Mouse (Mus musculus) C2C12 (cell line): ENCODE results near the gene Ms4a6c. TPM values are rescaled to one million over a fixed set of nuclear protein-coding genes. Genes with fewer than 3 reads are reported as not detected.
"Not testable (repeated sequence)": the region's sequence is repeated elsewhere in the genome, so short reads cannot be mapped to it uniquely, and the experiment has no call there.

ENCODE experiments used
- H3K27me3 ChIP-seq: one replicate; pipeline ENCODE4 v1.6.1; 2011; ENCODE audit not compliant: control insufficient read depth, insufficient read depth, insufficient read length
- H3K36me3 ChIP-seq: one replicate; pipeline ENCODE4 v1.6.1; 2011; ENCODE audit not compliant: control insufficient read depth, insufficient read depth
- H3K4me3 ChIP-seq: one replicate; pipeline ENCODE4 v1.5.1; 2011; ENCODE audit warnings: mild to moderate bottlenecking, control low read depth; ENCODE audit not compliant: poor library complexity, insufficient read depth, severe bottlenecking
- H3K79me2 ChIP-seq: one replicate; pipeline ENCODE4 v1.6.1; 2011; ENCODE audit not compliant: control insufficient read depth, insufficient read depth
- H3K79me3 ChIP-seq: one replicate; pipeline ENCODE4 v1.6.1; 2011; ENCODE audit warnings: low read depth, control low read depth
- H3ac ChIP-seq: one replicate; pipeline ENCODE3; 2011; ENCODE audit warnings: low read depth; ENCODE audit not compliant: control insufficient read depth, insufficient read length
- CEBPB ChIP-seq: IDR thresholded peaks from one replicate; pipeline ENCODE4 v1.6.1; 2011; ENCODE audit warnings: low read depth, mild to moderate bottlenecking, control low read depth, moderate library complexity
- CTCF ChIP-seq: IDR thresholded peaks from one replicate; pipeline ENCODE4 v1.5.1; 2011; ENCODE audit not compliant: control insufficient read depth, insufficient read depth, insufficient read length
- FOSL1 ChIP-seq: IDR thresholded peaks from one replicate; pipeline ENCODE4 v1.8.0; 2011; ENCODE audit warnings: mild to moderate bottlenecking, low read length; ENCODE audit not compliant: poor library complexity, insufficient read depth, severe bottlenecking
- MAX ChIP-seq: IDR thresholded peaks from one replicate; pipeline ENCODE4 v1.6.1; 2011; ENCODE audit warnings: mild to moderate bottlenecking, control low read depth
- MYOD1 ChIP-seq: IDR thresholded peaks from one replicate; pipeline ENCODE4 v1.6.1; 2011; ENCODE audit warnings: low read depth; ENCODE audit not compliant: control insufficient read depth, insufficient read length
- MYOG ChIP-seq: IDR thresholded peaks from one replicate; pipeline ENCODE4 v1.6.1; 2011; ENCODE audit not compliant: control insufficient read depth, insufficient read length; ENCODE audit errors: extremely low read depth
- USF1 ChIP-seq: IDR thresholded peaks from one replicate; pipeline ENCODE4 v1.6.1; 2011; ENCODE audit warnings: low read depth, mild to moderate bottlenecking, control low read depth, moderate library complexity
- polyA plus RNA-seq: library from polyadenylated mRNA; unstranded; fragments of >200 nt; fragmentation: generic; extraction: Trizol; gene quantifications from one replicate; pipeline ENCODE4 v1.2.1, GENCODE M21; 2012; ENCODE audit warnings: missing spikeins

Gene Ms4a6c
- polyA plus RNA-seq, 1 experiment = not detected

DNA sequence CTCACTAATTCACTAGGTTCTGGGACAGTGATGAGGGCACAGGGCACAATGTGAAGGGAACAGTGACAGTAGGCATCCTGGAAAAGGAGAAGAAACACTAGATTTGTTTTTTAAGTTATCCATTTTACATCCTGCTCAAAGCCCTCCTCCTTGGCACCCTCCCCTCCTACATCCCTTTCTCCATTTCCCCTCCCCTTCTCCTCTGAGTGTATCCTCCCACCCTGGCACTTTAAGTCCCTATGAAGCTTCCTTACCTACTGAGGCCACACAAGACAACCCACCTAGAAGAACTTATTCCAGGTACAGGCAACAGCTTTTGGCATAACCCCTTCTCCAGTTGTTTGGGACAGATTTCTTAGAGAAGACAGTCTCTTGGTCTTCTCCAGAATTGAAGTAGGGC, 47.1 kb downstream of the Ms4a6c start, which contains the start of gene Ms4a6b:
Ms4a6b (plus strand) TSS at position 267 of the 400 bp plus-strand sequence.
- Histone ChIP-seq H3K4me3 (no peak within 1 kb of the TSS), H3K79me2 (no peaks in the 10 kb centered on the region), H3K79me3 (no peaks in the 10 kb centered on the region), H3K27me3 (no peaks in the 10 kb centered on the region), H3ac (no peak within 1 kb of the TSS), H3K36me3 (no peaks in the 10 kb centered on the region)
- TF ChIP-seq MAX (no peak), MYOD1 (no peak), CTCF (no peak), MYOG (no peak)

DNA sequence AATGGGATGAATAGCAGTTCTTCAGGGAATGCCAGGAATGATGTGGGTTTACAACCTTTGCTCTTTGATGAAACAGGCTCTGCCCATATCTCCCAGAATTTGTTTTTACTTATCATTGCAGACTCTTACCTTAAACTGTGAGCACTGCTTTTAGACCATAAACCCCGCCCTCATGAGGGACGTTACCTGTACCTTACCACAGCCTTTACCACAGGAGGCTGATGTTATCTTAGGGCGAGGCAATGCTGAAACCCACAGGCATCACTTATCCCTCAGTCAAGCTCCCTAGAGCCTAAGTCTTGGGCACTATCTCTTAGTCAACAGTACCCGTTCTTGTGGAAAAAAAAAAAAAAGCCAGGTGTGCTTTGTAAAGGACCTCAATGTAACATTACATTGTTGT, 47.7 kb downstream of the Ms4a6c start:
- Histone ChIP-seq H3ac (no peak overlapping the region), H3K4me3 (no peak overlapping the region), H3K79me2 (no peaks in the 10 kb centered on the region), H3K36me3 (no peaks in the 10 kb centered on the region), H3K27me3 (no peaks in the 10 kb centered on the region), H3K79me3 (no peaks in the 10 kb centered on the region)
- TF ChIP-seq MYOG (no peak), MYOD1 (no peak), MAX (no peak), FOSL1 (no peak), CEBPB (no peak), CTCF (no peak), USF1 (no peak)

GRCm38 (mm10) chr19:11517373-11517772, 48.2 kb downstream of the Ms4a6c start:
- H3K79me3 ChIP-seq, H3ac ChIP-seq, H3K36me3 ChIP-seq: not testable (repeated sequence)

DNA sequence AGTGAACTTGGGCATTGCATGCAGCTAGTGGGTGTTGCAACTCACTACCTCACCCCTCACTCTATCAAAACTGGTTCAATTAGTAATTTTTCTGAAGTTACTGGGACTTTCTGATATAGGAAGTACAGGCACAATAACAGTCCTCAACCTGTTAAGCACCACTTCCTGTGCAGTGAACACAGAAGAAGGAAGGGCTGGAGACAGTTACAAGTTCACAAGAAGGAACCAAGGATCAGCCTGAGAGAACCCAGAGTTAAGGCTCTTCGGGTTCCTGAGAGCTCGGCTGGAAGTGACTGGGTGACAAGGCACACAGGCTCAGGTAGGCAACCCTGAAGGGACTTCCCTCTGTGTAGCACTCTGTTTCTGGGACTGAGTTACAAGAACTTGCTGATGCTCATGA, 49.2 kb downstream of the Ms4a6c start:
- H3ac ChIP-seq, H3K27me3 ChIP-seq, H3K79me2 ChIP-seq, H3K4me3 ChIP-seq, H3K36me3 ChIP-seq, H3K79me3 ChIP-seq: not testable (repeated sequence)

More at GRCm38 (mm10) chr19:11517373-11517772, 48.2 kb downstream of the Ms4a6c start:
- H3K27me3 ChIP-seq, H3K79me2 ChIP-seq, H3K4me3 ChIP-seq: not testable (repeated sequence)

- no peaks in the 10 kb centered on the region for H3K36me3 ChIP-seq
- H3K79me3 ChIP-seq = no peaks in the 10 kb centered on the region
- H3K79me2 ChIP-seq = no peaks in the 10 kb centered on the region
- no peaks in the 10 kb centered on the region for H3K27me3 ChIP-seq
- H3ac ChIP-seq = no peak overlapping the region
- no peak for TF ChIP-seq CEBPB
- TF ChIP-seq FOSL1 = no peak
- no peak for TF ChIP-seq MAX
- no peak for TF ChIP-seq MYOG
- no peak for TF ChIP-seq MYOD1
- no peak for TF ChIP-seq CTCF
- no peak for TF ChIP-seq USF1
- no peak overlapping the region for H3K4me3 ChIP-seq
Observed at GRCm38 (mm10) chr19:11520146-11520545, 51.0 kb downstream of the Ms4a6c start.

Other genes with a start within 250 kb of the Ms4a6c start
- not detected for gene Ms4a12, start 236.9 kb upstream of the Ms4a6c start, polyA plus RNA-seq
- gene Ms4a1, start 203.1 kb upstream of the Ms4a6c start, polyA plus RNA-seq = not detected
- gene Ms4a5, start 185.5 kb upstream of the Ms4a6c start, polyA plus RNA-seq = not detected
- not detected for gene Ms4a14, start 154.9 kb upstream of the Ms4a6c start, polyA plus RNA-seq
- not detected for gene Ms4a7, start 133.2 kb upstream of the Ms4a6c start, polyA plus RNA-seq
- gene Ms4a4a, start 93.8 kb upstream of the Ms4a6c start, polyA plus RNA-seq = not detected
- gene Ms4a4c, start 64.6 kb upstream of the Ms4a6c start, polyA plus RNA-seq = not detected
- not detected for gene Ms4a4b, start 25.8 kb upstream of the Ms4a6c start, polyA plus RNA-seq
- gene Gm8369, start 16.6 kb downstream of the Ms4a6c start, polyA plus RNA-seq = not detected
- gene Ms4a6b, start 47.1 kb downstream of the Ms4a6c start, polyA plus RNA-seq = not detected
- not detected for gene Ms4a4d, start 67.4 kb downstream of the Ms4a6c start, polyA plus RNA-seq
- gene Ms4a6d, start 135.5 kb downstream of the Ms4a6c start, polyA plus RNA-seq = not detected
- not detected for gene Ms4a2, start 154.4 kb downstream of the Ms4a6c start, polyA plus RNA-seq
- not detected for gene Ms4a3, start 171.5 kb downstream of the Ms4a6c start, polyA plus RNA-seq
- gene Oosp2, start 191.2 kb downstream of the Ms4a6c start, polyA plus RNA-seq = not detected
- gene Oosp1, start 221.8 kb downstream of the Ms4a6c start, polyA plus RNA-seq = not detected
- not detected for gene Oosp3, start 227.7 kb downstream of the Ms4a6c start, polyA plus RNA-seq